Mouse (Mus musculus): ENCODE measurements around the gene Gm10722. TPM values are rescaled to one million over a fixed set of nuclear protein-coding genes. Genes with fewer than 3 reads are reported as not detected.
A peak's percentile ranks its signal among the peaks of the same experiment; 100 is the strongest.
"Not testable (repeated sequence)": the region's sequence is repeated elsewhere in the genome, so short reads cannot be mapped to it uniquely, and the experiment has no call there.

Gene Gm10722
- polyA plus RNA-seq (2016; fragmentation: Nextera tagmentation; extraction: Ambion mirVana): not detected in 2 replicates

GRCm38 (mm10) chr9:3000445-3000972, at the start of gene Gm10722:
Gene Gm10722 (plus strand): TSS chr9:3000922.
- H3K4me1 ChIP-seq; H3K9ac ChIP-seq; H3K9me3 ChIP-seq; H3K4me3 ChIP-seq; H3K4me2 ChIP-seq (replicated peaks); H3K36me3 ChIP-seq; H3K27me3 ChIP-seq (replicated peaks); H3K27ac ChIP-seq; ATAC-seq (ENCODE audit: low FRiP score, low read depth): not testable (repeated sequence)
- WGBS: 72% methylated on average over 12 of the region's 12 CpGs

DNA sequence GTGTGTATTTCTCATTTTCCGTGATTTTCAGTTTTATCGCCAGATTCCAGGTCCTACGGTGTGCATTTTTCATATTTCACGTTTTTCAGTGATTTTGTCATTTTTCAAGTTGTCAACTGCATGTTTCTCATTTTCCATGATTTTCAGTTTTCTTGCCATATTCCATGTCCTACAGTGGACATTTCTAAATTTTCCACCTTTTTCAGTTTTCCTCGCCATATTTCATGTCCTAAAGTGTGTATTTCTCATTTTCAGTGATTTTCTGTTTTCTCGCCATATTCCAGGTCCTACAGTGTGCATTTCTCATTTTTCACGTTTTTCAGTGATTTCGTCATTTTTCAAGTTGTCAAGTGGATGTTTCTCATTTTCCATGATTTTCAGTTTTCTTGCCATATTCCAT, 284 bp downstream of the Gm10722 start:
- not testable (repeated sequence) for H3K9me3 ChIP-seq; H3K36me3 ChIP-seq; H3K27me3 ChIP-seq (replicated peaks); H3K4me1 ChIP-seq; H3K4me2 ChIP-seq (replicated peaks); H3K4me3 ChIP-seq; H3K27ac ChIP-seq; H3K9ac ChIP-seq; ATAC-seq (ENCODE audit: low FRiP score, low read depth)
- WGBS: 66% methylated on average over 8 of the region's 8 CpGs

DNA sequence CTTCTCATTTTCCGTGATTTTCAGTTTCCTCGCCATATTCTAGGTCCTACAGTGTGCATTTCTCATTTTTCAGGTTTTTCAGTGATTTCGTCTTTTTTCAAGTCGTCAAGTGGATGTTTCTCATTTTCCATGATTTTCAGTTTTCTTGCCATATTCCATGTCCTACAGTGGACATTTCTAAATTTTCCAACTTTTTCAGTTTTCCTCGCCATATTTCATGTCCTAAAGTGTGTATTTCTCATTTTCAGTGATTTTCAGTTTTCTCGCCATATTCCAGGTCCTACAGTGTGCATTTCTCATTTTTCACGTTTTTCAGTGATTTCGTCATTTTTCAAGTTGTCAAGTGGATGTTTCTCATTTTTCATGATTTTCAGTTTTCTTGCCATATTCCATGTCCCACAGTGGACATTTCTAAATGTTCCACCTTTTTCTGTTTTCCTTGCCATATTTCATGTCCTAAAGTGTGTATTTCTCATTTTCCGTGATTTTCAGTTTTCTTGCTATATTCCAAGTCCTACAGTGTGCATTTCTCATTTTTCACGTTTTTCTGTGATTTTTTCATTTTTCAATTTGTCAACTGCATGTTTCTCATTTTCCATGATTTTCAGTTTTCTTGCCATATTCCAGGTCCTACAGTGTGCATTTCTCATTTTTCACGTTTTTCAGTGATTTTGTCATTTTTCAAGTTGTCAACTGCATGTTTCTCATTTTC, 1.4 kb downstream of the Gm10722 start:
- not testable (repeated sequence) for H3K9ac ChIP-seq; H3K4me1 ChIP-seq; H3K36me3 ChIP-seq; H3K27me3 ChIP-seq (replicated peaks); H3K27ac ChIP-seq; H3K9me3 ChIP-seq; H3K4me2 ChIP-seq (replicated peaks)
- 69% methylated on average over 9 of the region's 11 CpGs for WGBS
- ATAC-seq (ENCODE audit: low FRiP score, low read depth): peak; percentile 88
- H3K4me3 ChIP-seq: 0 out of 2 replicates have a peak overlapping the region, but pooled peaks have one; percentile 13

- H3K9me3 ChIP-seq; H3K4me1 ChIP-seq; ATAC-seq (ENCODE audit: low FRiP score, low read depth); H3K36me3 ChIP-seq; H3K9ac ChIP-seq; H3K27me3 ChIP-seq (replicated peaks); H3K4me2 ChIP-seq (replicated peaks); H3K27ac ChIP-seq: not testable (repeated sequence)
- 0 out of 2 replicates have a peak within 1 kb of the TSS, but pooled peaks have one; percentile 13 for H3K4me3 ChIP-seq
- 73% methylated on average over 6 of the region's 14 CpGs for WGBS
These were observed 2.2 kb downstream of the Gm10722 start, which contains the start of gene Gm11168 for GRCm38 (mm10) chr9:3002794-3003396. Gene Gm11168 (plus strand): TSS chr9:3003346.

GRCm38 (mm10) chr9:3006179-3006578, 5.5 kb downstream of the Gm10722 start:
- H3K9ac ChIP-seq; H3K4me1 ChIP-seq; ATAC-seq (ENCODE audit: low FRiP score, low read depth); H3K4me3 ChIP-seq; H3K27me3 ChIP-seq (replicated peaks); H3K4me2 ChIP-seq (replicated peaks); H3K27ac ChIP-seq; H3K36me3 ChIP-seq; H3K9me3 ChIP-seq: not testable (repeated sequence)
- 77% methylated on average over 1 of the region's 5 CpGs for WGBS

- ATAC-seq (ENCODE audit: low FRiP score, low read depth): peak; percentile 71; the same call in 1 of the 2 replicates
- not testable (repeated sequence) for H3K36me3 ChIP-seq; H3K9ac ChIP-seq; H3K4me1 ChIP-seq; H3K27me3 ChIP-seq (replicated peaks); H3K4me3 ChIP-seq; H3K27ac ChIP-seq; H3K4me2 ChIP-seq (replicated peaks); H3K9me3 ChIP-seq
- WGBS: 71% methylated on average over 8 of the region's 8 CpGs
These were observed 5.9 kb downstream of the Gm10722 start for GRCm38 (mm10) chr9:3006636-3007035.

GRCm38 (mm10) chr9:3007272-3007671, 6.5 kb downstream of the Gm10722 start:
- H3K36me3 ChIP-seq; H3K27ac ChIP-seq; H3K9me3 ChIP-seq; H3K4me3 ChIP-seq; H3K9ac ChIP-seq; H3K27me3 ChIP-seq (replicated peaks); H3K4me1 ChIP-seq; H3K4me2 ChIP-seq (replicated peaks): not testable (repeated sequence)
- ATAC-seq (ENCODE audit: low FRiP score, low read depth): peak; percentile 35; the same call in 1 of the 2 replicates
- 76% methylated on average over 8 of the region's 9 CpGs for WGBS

GRCm38 (mm10) chr9:3009331-3009730, 8.6 kb downstream of the Gm10722 start:
- not testable (repeated sequence) for H3K36me3 ChIP-seq; H3K4me1 ChIP-seq; H3K9me3 ChIP-seq; H3K27me3 ChIP-seq (replicated peaks); H3K4me3 ChIP-seq; H3K27ac ChIP-seq; H3K4me2 ChIP-seq (replicated peaks); H3K9ac ChIP-seq
- peak; percentile 38; the same call in 1 of the 2 replicates for ATAC-seq (ENCODE audit: low FRiP score, low read depth)
- no CpG with 5 or more reads among the region's 5 CpGs for WGBS

- not testable (repeated sequence) for H3K4me2 ChIP-seq (replicated peaks); H3K4me1 ChIP-seq; H3K27me3 ChIP-seq (replicated peaks); H3K9me3 ChIP-seq; ATAC-seq (ENCODE audit: low FRiP score, low read depth); H3K9ac ChIP-seq; H3K36me3 ChIP-seq; H3K4me3 ChIP-seq; H3K27ac ChIP-seq
- 86% methylated on average over 3 of the region's 7 CpGs for WGBS
These were observed 11.4 kb downstream of the Gm10722 start for GRCm38 (mm10) chr9:3012054-3012621.

- WGBS: no CpG with 5 or more reads among the region's 11 CpGs
- H3K4me2 ChIP-seq (replicated peaks); H3K9ac ChIP-seq; H3K27ac ChIP-seq; H3K4me3 ChIP-seq; H3K4me1 ChIP-seq; H3K36me3 ChIP-seq; H3K27me3 ChIP-seq (replicated peaks); H3K9me3 ChIP-seq: not testable (repeated sequence)
- peak; percentile 66; the same call in 1 of the 2 replicates for ATAC-seq (ENCODE audit: low FRiP score, low read depth)
These were observed 12.1 kb downstream of the Gm10722 start, which contains the start of gene Gm10721 for GRCm38 (mm10) chr9:3012733-3013279. Gene Gm10721 (plus strand): TSS chr9:3013140.

- not testable (repeated sequence) for H3K4me2 ChIP-seq (replicated peaks); H3K27me3 ChIP-seq (replicated peaks); H3K9me3 ChIP-seq; H3K36me3 ChIP-seq; H3K27ac ChIP-seq; H3K4me1 ChIP-seq; H3K9ac ChIP-seq; H3K4me3 ChIP-seq; ATAC-seq (ENCODE audit: low FRiP score, low read depth)
- 65% methylated on average over 5 of the region's 9 CpGs for WGBS
These were observed 14.6 kb downstream of the Gm10722 start, which contains the start of gene Gm10720 for GRCm38 (mm10) chr9:3015354-3015753. Gene Gm10720 (plus strand): TSS chr9:3015654.

DNA sequence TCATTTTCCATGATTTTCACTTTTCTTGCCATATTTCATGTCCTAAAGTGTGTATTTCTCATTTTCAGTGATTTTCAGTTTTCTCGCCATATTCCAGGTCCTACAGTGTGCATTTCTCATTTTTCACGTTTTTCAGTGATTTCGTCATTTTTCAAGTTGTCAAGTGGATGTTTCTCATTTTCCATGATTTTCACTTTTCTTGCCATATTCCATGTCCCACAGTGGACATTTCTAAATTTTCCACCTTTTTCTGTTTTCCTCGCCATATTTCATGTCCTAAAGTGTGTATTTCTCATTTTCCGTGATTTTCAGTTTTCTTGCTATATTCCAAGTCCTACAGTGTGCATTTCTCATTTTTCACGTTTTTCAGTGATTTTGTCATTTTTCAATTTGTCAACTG, 15.2 kb downstream of the Gm10722 start:
- H3K36me3 ChIP-seq: not testable (repeated sequence)

More for the DNA sequence above, 15.2 kb downstream of the Gm10722 start:
- not testable (repeated sequence) for H3K9ac ChIP-seq; H3K4me2 ChIP-seq (replicated peaks); H3K27ac ChIP-seq; H3K9me3 ChIP-seq; H3K4me3 ChIP-seq; H3K27me3 ChIP-seq (replicated peaks); ATAC-seq (ENCODE audit: low FRiP score, low read depth); H3K4me1 ChIP-seq
- WGBS: 77% methylated on average over 6 of the region's 6 CpGs
